Mouse (Mus musculus) intestine, embryonic 16.5 days (tissue): ENCODE data around the gene Edc3. TPM values are rescaled to one million over a fixed set of nuclear protein-coding genes. Genes with fewer than 3 reads are reported as not detected.
A peak's percentile ranks its signal among the peaks of the same experiment; 100 is the strongest.
"Not testable (repeated sequence)": the region's sequence is repeated elsewhere in the genome, so short reads cannot be mapped to it uniquely, and the experiment has no call there.

ENCODE experiments used
- ATAC-seq: fragments of 200-750 bp; cut with Nextera tagmentation; 2 replicates; pipeline ENCODE4 v1.8.0; 2017; ENCODE audit warnings: moderate TSS enrichment, moderate library complexity
- H3K27ac ChIP-seq: fragments of 300-500 bp; sonication (generic); 2 replicates; pipeline ENCODE4 v1.5.1; 2014; ENCODE audit warnings: mild to moderate bottlenecking, low read length
- H3K27me3 ChIP-seq: fragments of 300-500 bp; sonication (generic); replicated peaks from 2 replicates; pipeline ENCODE4 v1.6.1; 2014; ENCODE audit warnings: low read length, control low read depth, mixed read lengths; ENCODE audit not compliant: control insufficient read depth, insufficient read depth
- H3K36me3 ChIP-seq: fragments of 300-500 bp; sonication (generic); 2 replicates; pipeline ENCODE4 v1.6.1; 2014; ENCODE audit warnings: low read length, control low read depth; ENCODE audit not compliant: control insufficient read depth, insufficient read depth
- H3K4me1 ChIP-seq: fragments of 300-500 bp; sonication (generic); 2 replicates; pipeline ENCODE4 v1.6.1; 2014; ENCODE audit warnings: low read length, control low read depth, mixed read lengths; ENCODE audit not compliant: control insufficient read depth, insufficient read depth
- H3K4me2 ChIP-seq: fragments of 300-500 bp; sonication (generic); 2 replicates; pipeline ENCODE4 v1.6.1; 2014; ENCODE audit warnings: low read depth, low read length, control low read depth
- H3K4me3 ChIP-seq: fragments of 300-500 bp; sonication (generic); 2 replicates; pipeline ENCODE4 v1.5.1; 2014; ENCODE audit warnings: mild to moderate bottlenecking, low read length
- H3K9ac ChIP-seq: fragments of 300-500 bp; sonication (generic); 2 replicates; pipeline ENCODE4 v1.6.1; 2014; ENCODE audit warnings: low read depth, low read length
- H3K9me3 ChIP-seq: fragments of 300-500 bp; sonication (generic); 2 replicates; pipeline ENCODE4 v1.6.1; 2016; ENCODE audit warnings: low read length, control low read depth; ENCODE audit not compliant: control insufficient read depth
- WGBS: fragments of 180-500 bp; shearing (Covaris S2); extraction: QIAGEN DNeasy Blood & Tissue Kit; methylation state at CpG from one replicate; pipeline ENCODE4 v1.1.7; 2014; 5-methylcytosine and 5-hydroxymethylcytosine counted together
- polyA plus RNA-seq: library from polyadenylated mRNA; unstranded; fragments of >200 nt; fragmentation: Nextera tagmentation; extraction: Ambion mirVana; gene quantifications from 2 replicates; pipeline ENCODE4 v1.2.1, GENCODE M21; 2015

Gene Edc3
- polyA plus RNA-seq, 1 experiment from 2014 or later: 28.4 TPM

DNA sequence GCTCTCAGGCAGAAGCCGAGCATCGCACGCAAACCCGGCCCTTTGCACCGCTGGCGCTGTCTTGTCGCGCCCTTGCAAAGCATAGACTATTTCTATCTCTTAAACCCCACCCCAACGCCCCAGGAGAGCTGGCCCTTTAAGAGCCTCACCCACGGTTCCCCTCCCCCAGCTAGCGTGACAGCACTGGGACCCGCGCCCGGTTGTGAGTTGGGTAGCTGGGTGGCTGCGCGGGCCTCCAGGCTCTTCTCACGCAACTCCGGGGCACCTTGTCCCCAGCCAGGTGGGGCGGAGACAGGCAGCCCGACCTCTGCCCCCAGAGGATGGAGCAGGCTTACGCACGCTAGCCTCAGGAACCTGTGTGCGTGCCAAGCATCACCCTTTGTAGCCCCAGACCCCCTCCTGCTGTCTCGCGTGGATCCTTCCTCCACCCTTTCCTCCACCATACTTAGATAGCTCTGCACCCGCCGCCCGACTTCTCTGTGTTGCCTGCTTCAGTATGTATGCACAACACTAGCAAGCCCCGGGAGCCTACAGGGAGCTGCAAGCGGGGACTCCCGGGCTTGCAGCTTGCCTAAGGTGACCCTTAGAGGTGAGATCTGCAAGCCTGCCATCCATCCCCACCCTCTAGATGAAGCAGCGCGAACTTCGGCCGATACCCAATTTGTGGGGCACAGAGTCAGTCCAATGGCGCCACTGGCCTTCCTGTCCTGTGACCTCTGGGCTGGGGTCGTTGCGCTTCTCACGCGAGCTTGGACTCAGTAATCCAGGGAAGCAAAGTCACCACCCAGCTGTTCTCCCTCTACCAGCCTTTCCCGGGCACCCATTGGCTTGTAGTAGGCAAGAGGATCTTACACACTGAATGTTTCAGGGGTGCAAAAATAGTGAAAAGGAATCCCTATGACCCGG, 11.7 kb upstream of the Edc3 start:
- 3% methylated on average over 42 of the region's 42 CpGs for WGBS
- H3K27me3 ChIP-seq: peaks cover 7% of the 10 kb centered on the region; the same call in 1 of the 2 replicates
- peak; percentile 81 for ATAC-seq
- H3K4me1 ChIP-seq: peaks cover 11% of the 10 kb centered on the region
- no peaks in the 10 kb centered on the region for H3K9me3 ChIP-seq
- peak overlapping the region; percentile 73 for H3K4me2 ChIP-seq
- peak overlapping the region; percentile 59 for H3K9ac ChIP-seq
- H3K27ac ChIP-seq: no peak overlapping the region
- peak overlapping the region; percentile 43 for H3K4me3 ChIP-seq
- no peaks in the 10 kb centered on the region for H3K36me3 ChIP-seq

DNA sequence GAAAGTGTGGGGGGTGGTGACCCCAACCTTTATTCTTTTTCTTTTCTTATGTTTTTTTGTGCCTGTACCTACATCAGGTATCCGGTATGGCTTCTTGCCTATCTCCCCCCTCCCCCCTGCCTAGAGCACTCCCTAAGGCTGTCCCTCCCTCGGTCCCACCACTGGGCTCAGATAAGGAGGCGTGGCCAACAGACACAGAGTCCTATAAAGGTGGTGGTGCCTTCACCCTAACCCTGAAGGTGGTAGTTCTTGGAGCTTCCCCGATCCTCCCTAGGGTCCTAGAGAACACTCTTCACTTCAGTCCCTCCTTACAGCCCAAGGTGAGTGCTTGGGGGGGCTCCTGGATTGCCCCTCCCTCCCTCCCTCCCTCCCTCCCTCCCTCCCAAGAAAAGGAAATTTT, 11.0 kb upstream of the Edc3 start:
- H3K9me3 ChIP-seq: no peaks in the 10 kb centered on the region
- no peaks in the 10 kb centered on the region for H3K36me3 ChIP-seq
- peaks cover 7% of the 10 kb centered on the region; the same call in 1 of the 2 replicates for H3K27me3 ChIP-seq
- H3K27ac ChIP-seq: no peak overlapping the region
- ATAC-seq: no peak
- H3K4me3 ChIP-seq: no peak overlapping the region
- no peak overlapping the region for H3K4me2 ChIP-seq
- H3K4me1 ChIP-seq: peaks cover 11% of the 10 kb centered on the region
- WGBS: 27% methylated on average over 4 of the region's 4 CpGs
- H3K9ac ChIP-seq: no peak overlapping the region

- Histone ChIP-seq H3K9ac (no peak overlapping the region), H3K4me3 (no peak overlapping the region), H3K36me3 (no peaks in the 10 kb centered on the region), H3K4me2 (no peak overlapping the region), H3K27me3 (peaks cover 7% of the 10 kb centered on the region; the same call in 1 of the 2 replicates), H3K27ac (no peak overlapping the region), H3K9me3 (no peaks in the 10 kb centered on the region), H3K4me1 (peaks cover 11% of the 10 kb centered on the region)
- WGBS: 81% methylated on average over 1 of the region's 1 CpGs
- no peak for ATAC-seq
Observed at GRCm38 (mm10) chr9:57698466-57699150, 9.7 kb upstream of the Edc3 start.

DNA sequence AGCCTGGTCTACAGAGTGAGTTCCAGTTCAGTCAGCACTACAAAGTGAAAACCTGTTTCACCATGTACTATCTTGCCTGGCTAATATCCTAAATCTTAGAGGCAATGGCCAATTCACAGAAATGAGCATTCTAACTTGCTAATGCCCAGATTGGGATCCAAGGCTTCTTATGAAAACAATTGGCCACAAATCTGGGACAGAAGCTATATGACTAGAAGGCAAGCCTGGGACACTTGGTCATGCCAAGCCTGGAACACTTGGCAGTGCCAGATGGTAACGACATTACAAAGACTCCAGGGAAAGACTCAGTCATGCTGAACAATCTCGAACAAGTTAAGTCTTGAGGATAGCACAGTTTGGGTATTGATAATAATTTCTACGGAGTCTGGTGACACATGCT, 1.8 kb upstream of the Edc3 start:
- H3K36me3 ChIP-seq: no peaks in the 10 kb centered on the region
- peaks cover 7% of the 10 kb centered on the region; the same call in 1 of the 2 replicates for H3K4me1 ChIP-seq
- no peak overlapping the region for H3K4me3 ChIP-seq
- WGBS: 92% methylated on average over 3 of the region's 3 CpGs
- no peak overlapping the region for H3K4me2 ChIP-seq
- no peak overlapping the region for H3K9ac ChIP-seq
- no peak overlapping the region for H3K27ac ChIP-seq
- no peak for ATAC-seq
- H3K9me3 ChIP-seq: no peaks in the 10 kb centered on the region
- H3K27me3 ChIP-seq: no peaks in the 10 kb centered on the region

- H3K36me3 ChIP-seq: no peaks in the 10 kb centered on the region
- no peaks in the 10 kb centered on the region for H3K9me3 ChIP-seq
- 3% methylated on average over 39 of the region's 39 CpGs for WGBS
- peak; percentile 77 for ATAC-seq
- peak overlapping the region; percentile 93 for H3K9ac ChIP-seq
- peak overlapping the region; percentile 86 for H3K27ac ChIP-seq
- H3K4me2 ChIP-seq: peak overlapping the region; percentile 80
- H3K4me1 ChIP-seq: peaks cover 7% of the 10 kb centered on the region; the same call in 1 of the 2 replicates
- H3K4me3 ChIP-seq: peak overlapping the region; percentile 88
- H3K27me3 ChIP-seq: no peaks in the 10 kb centered on the region
Observed at GRCm38 (mm10) chr9:57708720-57709274, 457 bp downstream of the Edc3 start.

DNA sequence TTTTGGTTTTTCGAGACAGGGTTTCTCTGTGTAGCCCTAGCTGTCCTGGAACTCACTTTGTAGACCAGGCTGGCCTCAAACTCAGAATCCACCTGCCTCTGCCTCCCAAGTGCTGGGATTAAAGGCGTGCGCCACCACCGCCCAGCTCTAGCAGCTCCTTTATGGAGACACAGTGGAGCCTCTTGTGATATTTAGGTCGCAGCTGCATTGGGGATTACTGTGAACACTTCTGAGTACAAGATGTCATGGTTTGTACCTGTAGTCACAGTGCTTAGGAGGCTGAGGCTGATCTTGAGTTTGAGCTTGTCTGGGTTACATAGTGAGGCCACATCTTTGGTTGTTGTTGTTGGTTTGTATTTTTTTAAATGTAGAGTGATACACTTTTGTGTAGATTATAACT, 1.9 kb downstream of the Edc3 start:
- H3K9ac ChIP-seq, H3K4me2 ChIP-seq, H3K4me1 ChIP-seq, H3K27me3 ChIP-seq, H3K4me3 ChIP-seq, H3K9me3 ChIP-seq, H3K27ac ChIP-seq, H3K36me3 ChIP-seq, ATAC-seq: not testable (repeated sequence)
- WGBS: 91% methylated on average over 4 of the region's 5 CpGs

DNA sequence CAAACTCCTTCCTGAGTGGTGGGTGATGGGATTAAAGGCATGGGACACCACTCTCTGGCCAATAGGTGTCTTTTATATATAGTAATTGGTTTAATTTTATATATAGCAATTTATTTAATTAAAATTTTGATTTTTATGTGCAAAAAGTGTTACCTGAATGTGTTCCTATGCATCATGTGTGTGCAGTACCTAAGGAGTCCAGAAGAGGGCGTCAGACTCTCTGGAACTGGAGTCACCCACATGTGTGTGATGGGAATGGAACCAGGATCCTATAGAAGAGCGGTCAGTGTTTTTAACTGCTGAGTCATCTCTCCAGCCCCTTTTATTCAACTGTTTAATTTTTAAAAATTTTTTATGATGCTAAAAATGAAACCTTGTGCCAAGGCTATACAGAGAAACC, 3.9 kb downstream of the Edc3 start:
- Histone ChIP-seq H3K4me2 (no peak overlapping the region), H3K36me3 (peaks cover 8% of the 10 kb centered on the region), H3K27me3 (no peaks in the 10 kb centered on the region), H3K9ac (no peak overlapping the region), H3K4me1 (peaks cover 7% of the 10 kb centered on the region; the same call in 1 of the 2 replicates), H3K27ac (no peak overlapping the region), H3K4me3 (no peak overlapping the region), H3K9me3 (no peaks in the 10 kb centered on the region)
- no peak for ATAC-seq
- 71% methylated on average over 2 of the region's 2 CpGs for WGBS

- H3K27ac ChIP-seq: no peak overlapping the region
- H3K27me3 ChIP-seq: no peaks in the 10 kb centered on the region
- peaks cover 8% of the 10 kb centered on the region for H3K4me1 ChIP-seq
- H3K9ac ChIP-seq: no peak overlapping the region
- no peak for ATAC-seq
- H3K36me3 ChIP-seq: peaks cover 22% of the 10 kb centered on the region
- 86% methylated on average over 7 of the region's 7 CpGs for WGBS
- H3K4me3 ChIP-seq: no peak overlapping the region
- H3K4me2 ChIP-seq: no peak overlapping the region
- H3K9me3 ChIP-seq: no peaks in the 10 kb centered on the region
Observed at GRCm38 (mm10) chr9:57718408-57718807, 10.1 kb downstream of the Edc3 start.

DNA sequence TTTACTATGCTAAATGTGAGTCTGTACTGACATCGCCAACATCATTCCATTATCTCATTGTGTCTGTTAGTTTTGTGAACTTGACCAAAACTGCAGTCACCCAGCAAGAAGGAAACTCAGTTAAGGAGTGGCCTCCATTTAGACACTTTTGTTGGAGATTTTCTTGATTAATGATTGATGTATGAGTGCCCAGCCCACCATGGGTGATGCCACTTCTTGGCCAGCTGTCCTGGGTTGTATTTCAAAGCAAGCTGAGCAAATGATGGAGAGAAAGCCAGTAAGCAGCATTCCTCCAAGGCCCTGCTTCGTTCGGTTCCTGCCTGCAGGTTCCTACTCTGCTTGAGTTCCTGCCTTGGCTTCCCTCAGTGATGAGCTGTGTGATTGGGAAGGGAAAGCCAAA, 12.4 kb downstream of the Edc3 start:
- Histone ChIP-seq H3K4me1 (peaks cover 8% of the 10 kb centered on the region), H3K36me3 (peaks cover 22% of the 10 kb centered on the region), H3K4me2 (no peak overlapping the region), H3K9me3 (no peaks in the 10 kb centered on the region), H3K4me3 (no peak overlapping the region), H3K9ac (no peak overlapping the region), H3K27me3 (no peaks in the 10 kb centered on the region), H3K27ac (no peak overlapping the region)
- WGBS: 86% methylated on average over 3 of the region's 3 CpGs
- no peak for ATAC-seq
